Mouse (Mus musculus): Measurements from ENCODE around the gene Glis3. TPM values are rescaled to one million over a fixed set of nuclear protein-coding genes. Genes with fewer than 3 reads are reported as not detected.

Gene Glis3
- polyA plus RNA-seq, 1 experiment from 2014 or later = 2.3 TPM

- WGBS = 65% methylated on average over 3 of the region's 3 CpGs
- no peak for DNase-seq (ENCODE audit: low spot score)
- H3K27me3 ChIP-seq (replicated peaks; ENCODE audit: low read depth, poor library complexity, severe bottlenecking) = no peaks in the 10 kb centered on the region
Measured at GRCm38 (mm10) chr19:28569856-28570255, 110.0 kb downstream of the Glis3 start.

GRCm38 (mm10) chr19:28567100-28567499 lies 112.8 kb downstream of the Glis3 start:
- 64% methylated on average over 1 of the region's 1 CpGs for WGBS
- peaks cover 23% of the 10 kb centered on the region for H3K4me1 ChIP-seq
- no peaks in the 10 kb centered on the region for H3K9me3 ChIP-seq
- H3K27ac ChIP-seq (replicated peaks) = no peak overlapping the region
- peaks cover 10% of the 10 kb centered on the region for H3K27me3 ChIP-seq (replicated peaks; ENCODE audit: low read depth, poor library complexity, severe bottlenecking)
- H3K36me3 ChIP-seq (replicated peaks) = no peaks in the 10 kb centered on the region
- no peak for DNase-seq (ENCODE audit: low spot score)
- no peak overlapping the region for H3K4me3 ChIP-seq

More at GRCm38 (mm10) chr19:28569856-28570255, 110.0 kb downstream of the Glis3 start:
- Histone ChIP-seq H3K36me3 (replicated peaks) (no peaks in the 10 kb centered on the region), H3K27ac (replicated peaks) (no peak overlapping the region), H3K4me1 (peaks cover 23% of the 10 kb centered on the region), H3K4me3 (no peak overlapping the region), H3K9me3 (no peaks in the 10 kb centered on the region)

GRCm38 (mm10) chr19:28566554-28566953 lies 113.3 kb downstream of the Glis3 start:
- Histone ChIP-seq H3K27me3 (replicated peaks; ENCODE audit: low read depth, poor library complexity, severe bottlenecking) (peaks cover 11% of the 10 kb centered on the region), H3K4me3 (no peak overlapping the region), H3K9me3 (no peaks in the 10 kb centered on the region), H3K27ac (replicated peaks) (no peak overlapping the region; the same call in 1 of the 2 replicates), H3K4me1 (peaks cover 26% of the 10 kb centered on the region), H3K36me3 (replicated peaks) (no peaks in the 10 kb centered on the region)
- no peak for DNase-seq (ENCODE audit: low spot score)
- WGBS = 10% methylated on average over 2 of the region's 2 CpGs

GRCm38 (mm10) chr19:28561697-28562002 lies 118.2 kb downstream of the Glis3 start:
- DNase-seq (ENCODE audit: low spot score) = no peak
- Histone ChIP-seq H3K36me3 (replicated peaks) (no peaks in the 10 kb centered on the region), H3K27me3 (replicated peaks; ENCODE audit: low read depth, poor library complexity, severe bottlenecking) (peaks cover 11% of the 10 kb centered on the region), H3K9me3 (no peaks in the 10 kb centered on the region), H3K4me1 (peaks cover 57% of the 10 kb centered on the region), H3K4me3 (no peak overlapping the region), H3K27ac (replicated peaks) (no peak overlapping the region)

- H3K27ac ChIP-seq (replicated peaks) = peak overlapping the region; percentile 20
- no peak overlapping the region for H3K4me3 ChIP-seq
- DNase-seq (ENCODE audit: low spot score) = peak; percentile 19
- no peaks in the 10 kb centered on the region for H3K9me3 ChIP-seq
- WGBS = 32% methylated on average over 8 of the region's 8 CpGs
- H3K4me1 ChIP-seq = peaks cover 51% of the 10 kb centered on the region
- peaks cover 11% of the 10 kb centered on the region for H3K27me3 ChIP-seq (replicated peaks; ENCODE audit: low read depth, poor library complexity, severe bottlenecking)
- no peaks in the 10 kb centered on the region for H3K36me3 ChIP-seq (replicated peaks)
Measured at GRCm38 (mm10) chr19:28560801-28561696, 118.8 kb downstream of the Glis3 start.

- 63% methylated on average over 7 of the region's 7 CpGs for WGBS
- Histone ChIP-seq H3K4me1 (peaks cover 40% of the 10 kb centered on the region), H3K9me3 (no peaks in the 10 kb centered on the region), H3K27me3 (replicated peaks; ENCODE audit: low read depth, poor library complexity, severe bottlenecking) (peaks cover 11% of the 10 kb centered on the region), H3K4me3 (no peak overlapping the region), H3K36me3 (replicated peaks) (no peaks in the 10 kb centered on the region), H3K27ac (replicated peaks) (no peak overlapping the region)
- DNase-seq (ENCODE audit: low spot score) = no peak
Measured at GRCm38 (mm10) chr19:28559836-28560235, 120.0 kb downstream of the Glis3 start.

GRCm38 (mm10) chr19:28559400-28559799 lies 120.5 kb downstream of the Glis3 start:
- peaks cover 10% of the 10 kb centered on the region for H3K27me3 ChIP-seq (replicated peaks; ENCODE audit: low read depth, poor library complexity, severe bottlenecking)
- H3K4me1 ChIP-seq = peaks cover 40% of the 10 kb centered on the region
- 75% methylated on average over 10 of the region's 10 CpGs for WGBS
- H3K9me3 ChIP-seq = no peaks in the 10 kb centered on the region
- H3K36me3 ChIP-seq (replicated peaks) = no peaks in the 10 kb centered on the region
- no peak overlapping the region for H3K4me3 ChIP-seq
- H3K27ac ChIP-seq (replicated peaks) = no peak overlapping the region
- no peak for DNase-seq (ENCODE audit: low spot score)

GRCm38 (mm10) chr19:28558661-28559060 lies 121.2 kb downstream of the Glis3 start:
- H3K9me3 ChIP-seq = no peaks in the 10 kb centered on the region
- no peak for DNase-seq (ENCODE audit: low spot score)
- H3K27ac ChIP-seq (replicated peaks) = no peak overlapping the region
- H3K4me3 ChIP-seq = no peak overlapping the region
- no peaks in the 10 kb centered on the region for H3K36me3 ChIP-seq (replicated peaks)
- WGBS = 69% methylated on average over 8 of the region's 8 CpGs
- peaks cover 40% of the 10 kb centered on the region for H3K4me1 ChIP-seq
- H3K27me3 ChIP-seq (replicated peaks; ENCODE audit: low read depth, poor library complexity, severe bottlenecking) = peaks cover 5% of the 10 kb centered on the region

- Histone ChIP-seq H3K4me1 (peaks cover 40% of the 10 kb centered on the region), H3K27ac (replicated peaks) (no peak overlapping the region), H3K4me3 (no peak overlapping the region), H3K9me3 (no peaks in the 10 kb centered on the region), H3K36me3 (replicated peaks) (no peaks in the 10 kb centered on the region), H3K27me3 (replicated peaks; ENCODE audit: low read depth, poor library complexity, severe bottlenecking) (peaks cover 5% of the 10 kb centered on the region)
- DNase-seq (ENCODE audit: low spot score) = no peak
- 47% methylated on average over 5 of the region's 5 CpGs for WGBS
Measured at GRCm38 (mm10) chr19:28557559-28558328, 122.1 kb downstream of the Glis3 start.

- Histone ChIP-seq H3K27ac (replicated peaks) (no peak overlapping the region), H3K36me3 (replicated peaks) (no peaks in the 10 kb centered on the region), H3K9me3 (no peaks in the 10 kb centered on the region), H3K4me1 (peaks cover 25% of the 10 kb centered on the region), H3K4me3 (no peak overlapping the region), H3K27me3 (replicated peaks; ENCODE audit: low read depth, poor library complexity, severe bottlenecking) (no peaks in the 10 kb centered on the region; the same call in 1 of the 2 replicates)
- DNase-seq (ENCODE audit: low spot score) = no peak
- WGBS = 77% methylated on average over 6 of the region's 6 CpGs
Measured at GRCm38 (mm10) chr19:28555181-28555929, 124.5 kb downstream of the Glis3 start.

- Histone ChIP-seq H3K4me3 (no peak overlapping the region), H3K9me3 (no peaks in the 10 kb centered on the region), H3K36me3 (replicated peaks) (no peaks in the 10 kb centered on the region), H3K27ac (replicated peaks) (no peak overlapping the region), H3K4me1 (no peaks in the 10 kb centered on the region), H3K27me3 (replicated peaks; ENCODE audit: low read depth, poor library complexity, severe bottlenecking) (no peaks in the 10 kb centered on the region)
- no peak for DNase-seq (ENCODE audit: low spot score)
- 76% methylated on average over 8 of the region's 8 CpGs for WGBS
Measured at GRCm38 (mm10) chr19:28550611-28551010, 129.3 kb downstream of the Glis3 start.

GRCm38 (mm10) chr19:28546933-28547332 lies 132.9 kb downstream of the Glis3 start:
- Histone ChIP-seq H3K4me3 (no peak overlapping the region), H3K27ac (replicated peaks) (no peak overlapping the region), H3K36me3 (replicated peaks) (no peaks in the 10 kb centered on the region), H3K4me1 (no peaks in the 10 kb centered on the region), H3K27me3 (replicated peaks; ENCODE audit: low read depth, poor library complexity, severe bottlenecking) (no peaks in the 10 kb centered on the region), H3K9me3 (no peaks in the 10 kb centered on the region)
- WGBS = 93% methylated on average over 3 of the region's 3 CpGs
- no peak for DNase-seq (ENCODE audit: low spot score)
